Mouse (Mus musculus) urinary bladder, postnatal 25 days (tissue): Measurements from ENCODE around the gene Bub3.

ENCODE experiments used
- DNase-seq: peaks from one replicate; pipeline ENCODE4 v3.0.0; 2022; ENCODE audit warnings: low spot score

Bub3 gene

GRCm38 (mm10) chr7:131559986-131560696 is at the start of gene Bub3:
Bub3 (plus strand) TSS chr7:131560222.
- peak; percentile 74 for DNase-seq

- peak; percentile 84 for DNase-seq
These were observed 20.0 kb upstream of the Bub3 start for GRCm38 (mm10) chr7:131539979-131540378.

GRCm38 (mm10) chr7:131541184-131542114 is 18.6 kb upstream of the Bub3 start:
- no peak for DNase-seq

GRCm38 (mm10) chr7:131542115-131542871 is 17.7 kb upstream of the Bub3 start, which contains the start of gene Hmx3:
Hmx3 (plus strand) TSS chr7:131542867.
- no peak for DNase-seq

- DNase-seq: no peak
These were observed 17.0 kb upstream of the Bub3 start for GRCm38 (mm10) chr7:131542872-131543622.

- DNase-seq: peak; percentile 8
These were observed 16.2 kb upstream of the Bub3 start for GRCm38 (mm10) chr7:131543623-131544481.

GRCm38 (mm10) chr7:131544871-131545270 is 15.2 kb upstream of the Bub3 start:
- DNase-seq: no peak

GRCm38 (mm10) chr7:131545701-131546385 is 14.2 kb upstream of the Bub3 start:
- no peak for DNase-seq

GRCm38 (mm10) chr7:131546423-131546822 is 13.6 kb upstream of the Bub3 start:
- no peak for DNase-seq

GRCm38 (mm10) chr7:131547481-131547880 is 12.5 kb upstream of the Bub3 start:
- DNase-seq: no peak

- no peak for DNase-seq
These were observed 11.5 kb upstream of the Bub3 start, which contains the start of gene Hmx2 for GRCm38 (mm10) chr7:131548473-131548872. Hmx2 (plus strand) TSS chr7:131548773.

- no peak for DNase-seq
These were observed 8.6 kb upstream of the Bub3 start for GRCm38 (mm10) chr7:131551471-131551870.

- no peak for DNase-seq
These were observed 7.9 kb upstream of the Bub3 start for GRCm38 (mm10) chr7:131551931-131552741.

GRCm38 (mm10) chr7:131552781-131553180 is 7.2 kb upstream of the Bub3 start:
- DNase-seq: no peak

GRCm38 (mm10) chr7:131553771-131554175 is 6.2 kb upstream of the Bub3 start:
- DNase-seq: peak; percentile 16

- DNase-seq: no peak
These were observed 5.5 kb upstream of the Bub3 start for GRCm38 (mm10) chr7:131554341-131555180.

GRCm38 (mm10) chr7:131555301-131556081 is 4.5 kb upstream of the Bub3 start:
- DNase-seq: peak; percentile 25
